Mouse (Mus musculus) ES-E14 (cell line): ENCODE results near the gene Zfhx3. TPM values are rescaled to one million over a fixed set of nuclear protein-coding genes. Genes with fewer than 3 reads are reported as not detected.

Experiments
- DNase-seq: peaks from one replicate; pipeline ENCODE4 v3.0.0-alpha.2; 2013; ENCODE audit warnings: low read depth, low spot score
- H3K27ac ChIP-seq: 2 replicates; pipeline ENCODE4 v1.5.1; 2012; ENCODE audit warnings: low read depth, mild to moderate bottlenecking, low read length, moderate library complexity, mixed read lengths; ENCODE audit not compliant: poor library complexity, insufficient read depth, severe bottlenecking
- H3K36me3 ChIP-seq: 2 replicates; pipeline ENCODE4 v1.6.1; 2012; ENCODE audit warnings: mild to moderate bottlenecking, low read length, moderate library complexity, mixed read lengths; ENCODE audit not compliant: control insufficient read depth, poor library complexity, insufficient read depth, severe bottlenecking
- H3K4me1 ChIP-seq, 2 experiments: fragments of 150-350 bp in 1 of 2; sonication (generic) in 1 of 2; 2 replicates each; pipeline ENCODE4 v1.6.1; 2012; ENCODE audit warnings: low read length in 2 of 2, mild to moderate bottlenecking in 1 of 2, mixed read lengths in 1 of 2; ENCODE audit not compliant: control insufficient read depth in 2 of 2, insufficient read depth in 2 of 2, poor library complexity in 1 of 2
- H3K4me3 ChIP-seq, 2 experiments: fragments of 150-350 bp in 1 of 2; sonication (generic) in 1 of 2; 2 replicates each; pipeline ENCODE4 v1.5.1; 2012; ENCODE audit warnings: low read length in 2 of 2, low read depth in 1 of 2, mild to moderate bottlenecking in 1 of 2, mixed read lengths in 1 of 2; ENCODE audit not compliant: insufficient read depth in 1 of 2, poor library complexity in 1 of 2, severe bottlenecking in 1 of 2
- H3K9ac ChIP-seq: 2 replicates; pipeline ENCODE4 v1.6.1; 2012; ENCODE audit warnings: low read depth, mild to moderate bottlenecking, low read length, mixed read lengths; ENCODE audit not compliant: poor library complexity, insufficient read depth, severe bottlenecking
- H3K9me3 ChIP-seq: fragments of 150-350 bp; sonication (generic); 2 replicates; pipeline ENCODE4 v1.6.1; 2012; ENCODE audit warnings: low read depth, mild to moderate bottlenecking, low read length; ENCODE audit not compliant: control insufficient read depth, insufficient read depth
- CHD2 ChIP-seq: IDR thresholded peaks from 2 replicates; pipeline ENCODE4 v1.6.1; 2014; ENCODE audit warnings: mild to moderate bottlenecking, low read depth, low read length, inconsistent platforms
- HCFC1 ChIP-seq: IDR thresholded peaks from 2 replicates; pipeline ENCODE4 v1.6.1; 2012; ENCODE audit warnings: low read length, inconsistent platforms, borderline replicate concordance; ENCODE audit not compliant: insufficient read depth
- MAFK ChIP-seq: IDR thresholded peaks from 2 replicates; pipeline ENCODE4 v1.6.1; 2014; ENCODE audit warnings: mild to moderate bottlenecking, low read depth, low read length, inconsistent platforms; ENCODE audit not compliant: insufficient read depth
- ZC3H11A ChIP-seq: IDR thresholded peaks from 2 replicates; pipeline ENCODE4 v1.6.1; 2012; ENCODE audit warnings: low read depth, mild to moderate bottlenecking, inconsistent platforms, low read length, borderline replicate concordance
- ZNF384 ChIP-seq: IDR thresholded peaks from 2 replicates; pipeline ENCODE4 v1.6.1; 2012; ENCODE audit warnings: low read depth, low read length, inconsistent platforms
- in situ Hi-C, 2 experiments: fragments of 600-800 bp; cut with MboI; formaldehyde crosslinking; loops; one replicate each; pipeline ENCODE4 v1.15.1; 2025; ENCODE audit warnings: low sequenced_read_pairs in 2 of 2, inconsistent platforms in 1 of 2; ENCODE audit not compliant: unreplicated experiment in 2 of 2
- total RNA-seq: library from RNA; depleted of rRNA; stranded (reverse); fragments of 300-350 nt; gene quantifications from 2 replicates; pipeline ENCODE4 v1.2.3, GENCODE M21; 2012

The Zfhx3 gene
- total RNA-seq, 1 experiment: 8.8 TPM

- no peak overlapping the region for H3K4me3 ChIP-seq
- in situ Hi-C loops: no loop called here
- no peak overlapping the region for H3K9ac ChIP-seq
- H3K4me1 ChIP-seq: no peaks in the 10 kb centered on the region
- no peak overlapping the region for H3K27ac ChIP-seq
- DNase-seq: no peak
- TF ChIP-seq ZC3H11A (no peak), MAFK (no peak), CHD2 (no peak), ZNF384 (no peak), HCFC1 (no peak)
- H3K36me3 ChIP-seq: no peaks in the 10 kb centered on the region
- no peaks in the 10 kb centered on the region for H3K9me3 ChIP-seq
These were observed 298.7 kb downstream of the Zfhx3 start for GRCm38 (mm10) chr8:108241041-108241690.

GRCm38 (mm10) chr8:108243270-108243669 lies 300.8 kb downstream of the Zfhx3 start:
- Histone ChIP-seq H3K9me3 (no peaks in the 10 kb centered on the region), H3K36me3 (no peaks in the 10 kb centered on the region), H3K4me3 (no peak overlapping the region), H3K27ac (no peak overlapping the region), H3K9ac (no peak overlapping the region), H3K4me1 (no peaks in the 10 kb centered on the region)
- in situ Hi-C loops: no loop called here
- TF ChIP-seq ZC3H11A (no peak), MAFK (no peak), CHD2 (no peak), ZNF384 (no peak), HCFC1 (no peak)
- DNase-seq: no peak

- H3K4me1 ChIP-seq: no peaks in the 10 kb centered on the region
- no peaks in the 10 kb centered on the region for H3K9me3 ChIP-seq
- H3K9ac ChIP-seq: no peak overlapping the region
- no peak for DNase-seq
- no peak overlapping the region for H3K4me3 ChIP-seq
- no peaks in the 10 kb centered on the region for H3K36me3 ChIP-seq
- no peak for TF ChIP-seq ZNF384
- TF ChIP-seq CHD2: no peak
- no peak for TF ChIP-seq MAFK
- TF ChIP-seq HCFC1: no peak
- TF ChIP-seq ZC3H11A: no peak
- no peak overlapping the region for H3K27ac ChIP-seq
- in situ Hi-C loops: no loop called here
These were observed 302.4 kb downstream of the Zfhx3 start for GRCm38 (mm10) chr8:108244636-108245494.

- no peak overlapping the region for H3K9ac ChIP-seq
- TF ChIP-seq ZC3H11A (no peak), HCFC1 (no peak), ZNF384 (no peak), CHD2 (no peak), MAFK (no peak)
- no peaks in the 10 kb centered on the region for H3K4me1 ChIP-seq
- DNase-seq: no peak
- H3K36me3 ChIP-seq: no peaks in the 10 kb centered on the region
- no peak overlapping the region for H3K4me3 ChIP-seq
- in situ Hi-C loops: no loop called here
- H3K9me3 ChIP-seq: no peaks in the 10 kb centered on the region
- no peak overlapping the region for H3K27ac ChIP-seq
These were observed 303.1 kb downstream of the Zfhx3 start for GRCm38 (mm10) chr8:108245575-108245974.
